Mouse (Mus musculus): Measurements from ENCODE around the gene Adh7.

Gene Adh7

GRCm38 (mm10) chr3:138255780-138256550 lies 38.4 kb downstream of the Adh7 start:
- no peak for DNase-seq

- DNase-seq: no peak
These were observed 43.4 kb downstream of the Adh7 start, which contains the start of gene Adh1 for GRCm38 (mm10) chr3:138260721-138261669. Gene Adh1, plus strand, starts transcription at chr3:138260991.

- no peak for DNase-seq
These were observed 45.0 kb downstream of the Adh7 start for GRCm38 (mm10) chr3:138262568-138262967.

DNA sequence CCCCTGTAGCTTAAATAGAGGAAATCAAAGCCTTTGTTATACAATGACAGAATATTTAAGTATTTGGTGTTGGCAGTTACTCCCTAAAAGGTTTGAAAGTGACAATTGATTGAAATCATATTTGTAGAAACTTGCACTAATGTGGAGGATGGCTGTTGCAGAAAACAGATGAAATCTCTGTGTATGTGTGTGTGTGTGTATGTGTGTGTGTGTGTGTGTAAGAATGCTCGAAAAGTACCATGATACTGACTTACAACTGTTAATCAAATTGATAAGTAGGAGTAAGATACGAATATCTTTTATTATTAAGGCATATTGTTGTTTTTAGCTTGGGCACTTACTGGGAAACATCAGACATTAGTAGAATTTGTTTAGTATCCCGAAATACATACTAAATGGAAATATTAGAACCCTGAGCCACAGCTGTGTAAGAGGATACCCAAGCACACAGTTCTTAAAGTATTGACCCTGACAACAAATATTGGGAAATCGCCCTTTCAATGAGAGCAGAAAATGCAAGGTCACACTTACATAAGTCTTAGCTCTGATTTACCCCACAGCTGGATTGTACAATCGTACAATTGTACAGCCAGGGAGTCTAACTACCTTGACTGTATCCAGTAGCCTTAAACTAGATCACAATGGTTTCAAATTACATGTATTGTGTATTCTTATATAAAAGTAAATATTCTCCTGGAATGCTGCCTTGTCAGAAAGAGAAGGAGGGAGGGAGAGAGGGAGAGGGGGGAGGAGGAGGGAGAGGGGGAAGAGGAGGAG lies 45.8 kb downstream of the Adh7 start:
- DNase-seq: no peak

DNA sequence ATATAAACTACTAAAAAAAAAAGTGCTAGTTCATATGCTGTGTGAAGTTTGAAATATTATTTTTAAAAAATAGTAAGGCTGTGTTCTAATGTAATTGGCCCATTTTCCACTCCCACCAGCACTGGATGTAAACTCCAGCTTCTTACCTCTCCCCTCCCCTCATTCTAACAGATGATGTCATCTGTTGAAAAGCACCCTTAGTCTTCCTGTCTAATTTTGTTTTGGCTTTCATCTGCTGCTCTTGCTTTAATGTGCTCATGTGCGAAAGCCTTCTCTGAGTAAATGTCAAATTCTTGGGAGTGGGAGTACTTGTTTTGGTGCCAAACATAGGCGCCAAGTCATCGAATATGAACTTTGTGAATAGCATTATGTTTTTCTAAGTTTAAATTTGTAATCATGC lies 47.1 kb downstream of the Adh7 start:
- DNase-seq: no peak

DNA sequence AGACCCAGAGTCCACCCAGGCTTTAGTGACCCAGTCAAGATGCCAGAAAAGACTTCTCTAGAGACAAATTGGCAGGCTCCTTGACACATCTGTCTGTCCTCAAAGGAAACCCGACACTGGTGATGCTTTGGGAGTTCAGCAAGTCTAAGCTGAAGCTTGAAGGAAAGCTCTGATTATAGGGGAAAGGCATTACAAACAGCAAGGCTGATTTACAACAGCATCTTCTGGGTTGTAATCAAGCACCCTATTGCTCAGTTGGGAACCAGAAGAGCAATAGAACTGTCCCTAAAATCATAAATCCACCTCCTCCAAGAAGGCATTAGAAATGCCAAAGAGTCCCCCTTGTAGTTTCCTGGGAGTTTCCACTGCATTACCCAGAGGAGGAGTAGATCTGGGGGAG lies 52.9 kb downstream of the Adh7 start:
- no peak for DNase-seq

DNA sequence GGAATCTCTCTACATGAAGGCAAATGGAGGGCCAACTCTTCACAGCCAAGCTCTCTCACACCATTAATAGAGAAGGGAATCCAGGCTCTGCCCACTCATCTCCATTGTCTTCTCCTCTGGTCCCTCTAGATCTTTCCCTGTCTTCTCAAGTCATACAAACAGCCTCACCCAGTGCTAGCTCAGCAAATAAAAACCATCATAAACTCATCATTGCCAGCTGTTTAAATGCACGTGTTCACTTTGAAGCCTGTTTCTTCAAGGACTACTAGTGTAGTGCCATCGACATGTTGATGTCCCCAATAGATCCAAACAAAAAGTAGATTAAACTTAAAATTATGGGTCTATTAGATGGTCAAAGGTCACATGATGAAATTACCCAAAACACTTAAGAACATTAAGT lies 53.7 kb downstream of the Adh7 start:
- no peak for DNase-seq

DNA sequence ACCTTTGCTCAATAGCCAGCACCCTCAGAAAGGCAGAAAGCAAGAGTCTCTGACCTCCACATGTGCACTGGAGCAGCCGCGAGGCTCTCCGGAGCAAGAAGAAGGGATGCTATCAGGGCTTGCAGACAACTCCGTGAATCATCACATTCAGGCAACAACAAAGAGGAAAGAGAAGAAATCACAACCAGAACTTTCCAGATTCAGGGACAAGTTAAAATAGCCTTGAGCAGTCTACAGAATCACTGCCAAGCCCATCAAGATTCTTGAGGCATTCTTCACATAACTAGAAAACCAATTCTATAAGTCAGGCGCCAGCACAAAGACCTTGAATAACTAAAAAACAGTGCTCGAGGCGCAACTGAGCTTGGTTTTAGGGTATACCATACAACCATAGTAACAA lies 55.5 kb downstream of the Adh7 start:
- DNase-seq: no peak

- no peak for DNase-seq
These were observed 57.5 kb downstream of the Adh7 start for GRCm38 (mm10) chr3:138275100-138275499.

DNA sequence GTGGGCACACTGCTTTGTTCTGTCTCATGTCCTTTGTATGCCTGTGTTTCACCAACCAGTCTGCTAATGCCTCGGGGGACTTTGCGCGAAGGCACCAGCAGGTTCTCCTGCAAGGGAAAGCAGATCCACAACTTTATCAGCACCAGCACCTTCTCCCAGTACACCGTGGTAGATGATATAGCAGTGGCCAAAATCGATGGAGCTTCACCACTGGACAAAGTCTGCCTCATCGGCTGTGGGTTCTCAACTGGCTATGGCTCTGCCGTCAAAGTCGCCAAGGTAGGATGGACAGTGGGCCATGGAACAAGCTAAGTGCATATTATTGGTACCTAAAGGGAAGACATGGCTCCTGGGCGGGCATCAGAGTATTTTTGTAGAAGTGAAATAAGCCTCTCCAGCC lies 65.0 kb downstream of the Adh7 start:
- DNase-seq: no peak
